ENCODE assay signal across 8 mouse cellular contexts in the genomic region with DNA sequence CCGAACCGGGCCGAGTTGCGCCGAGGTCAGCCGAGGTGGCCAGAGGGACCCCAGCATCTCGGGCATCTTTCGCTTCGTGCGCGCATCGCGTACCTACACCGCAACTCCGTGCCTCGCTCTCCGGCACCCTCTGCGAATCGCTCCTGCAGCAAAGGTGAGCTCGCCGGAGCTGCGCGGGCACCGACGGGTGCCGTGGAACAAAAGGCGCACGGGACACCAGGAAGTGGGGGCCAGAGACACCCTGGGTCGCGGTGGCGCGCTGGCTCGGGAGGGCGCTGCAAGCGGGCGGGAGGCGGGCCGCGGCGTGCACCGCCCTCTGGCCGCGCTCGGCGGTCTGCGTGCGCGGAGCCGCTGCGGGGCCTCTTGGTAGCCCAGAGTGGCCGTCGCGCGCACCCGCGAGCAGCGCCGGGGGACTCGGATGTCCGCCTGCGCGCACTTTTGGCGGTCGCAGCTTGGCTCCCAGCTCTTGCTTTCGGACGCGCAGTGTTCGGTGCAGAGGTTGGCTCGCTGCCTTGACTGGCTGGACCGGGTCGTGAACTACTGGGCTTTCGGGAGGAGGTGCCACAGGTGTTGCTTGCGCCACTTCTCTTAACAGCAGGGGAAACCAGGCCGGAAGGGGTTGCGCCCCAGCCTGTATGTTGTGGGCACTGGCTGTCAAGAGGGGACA. TPM values are rescaled to one million over a fixed set of nuclear protein-coding genes. Genes with fewer than 3 reads are reported as not detected.
DNase-seq lines count a peak whose midpoint lies in the region; ATAC-seq and TF ChIP-seq lines count a peak whose summit lies in the region.

No protein-coding gene starts in this region.

- DNase-seq in R1 (ENCODE audit: low read depth, low spot score), result peak; percentile 68
- DNase-seq in cerebellum, adult 9-11 months, result peak; percentile 55
- DNase-seq in gastrocnemius, adult 2 months, result peak; percentile 89
- peak; percentile 77 for DNase-seq in hindbrain, postnatal 0 days (ENCODE audit: low spot score)
- DNase-seq in left cerebral cortex, postnatal 4 days, result peak; percentile 54
- DNase-seq in mesoderm, embryonic 11.5 days (ENCODE audit: low read depth, low spot score), result peak; percentile 66
- DNase-seq in skeletal muscle tissue, adult 2 months (ENCODE audit: low read depth, low spot score), result peak; percentile 56
- DNase-seq in c-Kit-positive CD71-positive TER-119-positive erythroid progenitor cells, embryonic 14.5 days (ENCODE audit: low spot score), result no peak

- H3K4me1 ChIP-seq in hindbrain, postnatal 0 days (ENCODE audit: insufficient read depth, low read length), result no peaks in the 10 kb centered on the region

- peak overlapping the region; percentile 94 for H3K4me2 ChIP-seq in hindbrain, postnatal 0 days (ENCODE audit: low read depth, low read length)

- peak overlapping the region; percentile 94 for H3K27ac ChIP-seq in gastrocnemius, adult 2 months
- peak overlapping the region; percentile 69 for H3K27ac ChIP-seq in hindbrain, postnatal 0 days

- H3K36me3 ChIP-seq in hindbrain, postnatal 0 days (ENCODE audit: insufficient read depth, low read length), result no peaks in the 10 kb centered on the region

- H3K9me3 ChIP-seq in hindbrain, postnatal 0 days (ENCODE audit: low read length), result no peaks in the 10 kb centered on the region

- peak overlapping the region; percentile 60 for H3K9ac ChIP-seq in hindbrain, postnatal 0 days (replicated peaks; ENCODE audit: low read length)

- H3K4me3 ChIP-seq in gastrocnemius, adult 2 months, result peak overlapping the region; percentile 98
- H3K4me3 ChIP-seq in hindbrain, postnatal 0 days (ENCODE audit: low read length), result peak overlapping the region; percentile 70

- under 1% methylated on average over 73 of the region's 75 CpGs for WGBS in hindbrain, postnatal 0 days

- H3K27me3 ChIP-seq in hindbrain, postnatal 0 days (ENCODE audit: insufficient read depth, low read length), result no peaks in the 10 kb centered on the region

- peak; percentile 22; the same call in 1 of the 2 replicates for TF ChIP-seq CTCF in gastrocnemius, adult 2 months (IDR thresholded peaks at IDR 0.05)
- TF ChIP-seq CTCF in hindbrain, postnatal 0 days (IDR thresholded peaks at IDR 0.05; ENCODE audit: low read depth), result peak; percentile 19; the same call in 1 of the 2 replicates

- ATAC-seq in hindbrain, postnatal 0 days, result peak; percentile 84

- intact Hi-C loops in gastrocnemius, adult 2 months (cut with DNase I), result no loop called here
- intact Hi-C loops in left cerebral cortex, postnatal 4 days (cut with DNase I), result no loop called here

RNA-seq across cellular contexts. Expression of gene Irf1, which starts 0.4 kb away (rescaled TPM):
- total RNA-seq in gastrocnemius, adult 2 months (2021), result 1 to 10 TPM; 6.2 to 7.0 TPM
- 3.3 and 8.5 TPM in 2 replicates for total RNA-seq in hindbrain, postnatal 0 days (2014; rRNA removed)
- polyA plus RNA-seq in hindbrain, postnatal 0 days (2015; fragmentation: Nextera tagmentation; extraction: Ambion mirVana), result 3.7 and 4.4 TPM in 2 replicates
- 1 to 10 TPM; 2.9 to 4.2 TPM for total RNA-seq in left cerebral cortex, postnatal 4 days (2021)

RNA-seq across cellular contexts. Expression of gene Gm17334, which starts 2.7 kb away (rescaled TPM):
- total RNA-seq in gastrocnemius, adult 2 months (2021), result under 1 TPM; 0.28 to 0.53 TPM
- total RNA-seq in hindbrain, postnatal 0 days (2014; rRNA removed), result not detected in 2 replicates
- not detected in 2 replicates for polyA plus RNA-seq in hindbrain, postnatal 0 days (2015; fragmentation: Nextera tagmentation; extraction: Ambion mirVana)
- total RNA-seq in left cerebral cortex, postnatal 4 days (2021), result not detected

RNA-seq across cellular contexts. Expression of gene Il5, which starts 49.7 kb away (rescaled TPM):
- not detected for total RNA-seq in gastrocnemius, adult 2 months (2021)
- 0.11 TPM in 1 of 2 replicates, not detected in the other for total RNA-seq in hindbrain, postnatal 0 days (2014; rRNA removed)
- polyA plus RNA-seq in hindbrain, postnatal 0 days (2015; fragmentation: Nextera tagmentation; extraction: Ambion mirVana), result 0.15 TPM in 1 of 2 replicates, not detected in the other
- total RNA-seq in left cerebral cortex, postnatal 4 days (2021), result not detected
